Mouse (Mus musculus): Measurements from ENCODE around the gene Scn8a. TPM values are rescaled to one million over a fixed set of nuclear protein-coding genes. Genes with fewer than 3 reads are reported as not detected.
A peak's percentile ranks its signal among the peaks of the same experiment; 100 is the strongest.

Scn8a gene
- total RNA-seq, 2 experiments from 2014 or later = 0.50 to 0.83 TPM

DNA sequence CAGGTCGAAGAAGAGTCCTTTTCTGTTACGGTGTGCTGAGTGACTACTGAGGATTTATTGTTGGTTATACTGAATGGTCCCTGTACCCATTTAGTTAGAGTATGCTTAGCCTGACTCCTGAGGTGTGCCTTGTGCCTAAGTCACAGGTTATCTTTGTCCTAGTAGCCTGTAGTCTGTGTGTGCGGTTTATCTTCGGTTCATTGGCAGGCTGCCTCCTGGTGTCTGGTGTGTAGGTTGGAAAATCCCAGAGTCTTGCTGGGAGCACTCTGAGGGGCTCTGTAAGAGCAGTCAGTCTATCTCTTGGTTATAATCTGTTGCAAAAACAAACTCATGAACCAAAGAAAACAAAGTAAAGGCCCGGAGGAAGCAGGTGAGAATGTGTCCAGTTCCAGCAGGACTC, 11.7 kb downstream of the Scn8a start:
- DNase-seq = no peak

GRCm38 (mm10) chr15:100884481-100884880, 14.8 kb downstream of the Scn8a start:
- DNase-seq = no peak

DNA sequence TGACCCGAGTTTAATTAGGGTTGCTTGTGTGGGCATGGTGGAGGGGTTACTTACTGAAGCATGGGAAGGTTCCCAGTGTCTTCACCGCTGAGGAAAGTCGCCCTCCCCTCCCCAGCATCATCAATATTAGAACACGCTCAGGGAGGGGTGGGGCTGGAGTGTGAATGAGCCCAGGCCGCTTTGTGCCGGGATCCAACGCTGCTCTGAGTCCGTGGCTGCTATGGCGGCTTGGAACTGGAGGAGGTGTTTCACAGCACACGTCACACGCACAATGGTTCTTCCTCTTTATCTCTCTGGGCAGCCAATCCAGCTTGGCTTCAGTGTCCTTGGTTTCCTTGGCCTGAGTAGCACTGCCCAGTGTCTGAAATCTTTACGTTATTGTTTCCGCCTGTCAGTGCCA, 22.3 kb downstream of the Scn8a start:
- no peak for DNase-seq

DNA sequence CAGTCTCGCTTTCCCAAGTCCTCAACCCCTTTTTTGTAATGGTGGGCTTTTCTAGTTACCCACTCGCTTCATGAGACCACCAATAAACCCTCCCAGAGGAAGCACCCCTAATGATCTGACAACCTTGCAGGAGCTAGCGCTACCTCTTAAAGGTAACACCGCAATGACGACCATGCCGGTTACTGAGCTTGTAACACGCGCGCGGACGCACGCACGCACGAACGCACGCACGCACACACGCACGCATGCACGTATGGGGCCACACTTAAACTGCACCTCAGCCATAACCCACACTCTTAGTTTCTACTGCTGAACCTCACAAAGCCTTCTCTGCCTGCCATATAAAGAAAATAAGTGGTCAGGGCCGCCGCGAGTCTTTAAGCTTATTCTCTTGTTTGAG, 26.8 kb downstream of the Scn8a start:
- no peak for DNase-seq

GRCm38 (mm10) chr15:100903811-100904210, 34.2 kb downstream of the Scn8a start:
- no peak for DNase-seq

- no peak for DNase-seq
Observed at GRCm38 (mm10) chr15:100905006-100905405, 35.3 kb downstream of the Scn8a start.

GRCm38 (mm10) chr15:100905751-100906150, 36.1 kb downstream of the Scn8a start:
- no peak for DNase-seq

DNA sequence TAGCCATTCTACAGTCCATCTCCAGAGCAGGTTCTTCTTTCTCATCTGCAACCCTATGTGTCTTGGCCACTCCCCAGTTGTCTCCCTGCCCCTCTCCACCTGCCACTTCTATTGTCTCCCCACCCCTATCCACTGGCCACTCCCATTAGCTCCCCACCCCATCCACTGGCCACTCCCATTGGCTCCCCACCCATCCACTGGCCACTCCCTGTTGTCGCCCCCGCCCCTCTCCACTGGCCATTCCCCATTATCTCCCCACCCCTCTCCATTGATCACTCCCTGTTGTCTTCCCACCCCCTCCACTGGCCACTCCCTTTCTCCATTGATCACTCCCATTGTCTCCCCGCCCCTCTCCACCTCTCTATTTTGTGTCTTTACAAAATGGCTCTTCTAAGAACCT, 39.2 kb downstream of the Scn8a start:
- no peak for DNase-seq

DNA sequence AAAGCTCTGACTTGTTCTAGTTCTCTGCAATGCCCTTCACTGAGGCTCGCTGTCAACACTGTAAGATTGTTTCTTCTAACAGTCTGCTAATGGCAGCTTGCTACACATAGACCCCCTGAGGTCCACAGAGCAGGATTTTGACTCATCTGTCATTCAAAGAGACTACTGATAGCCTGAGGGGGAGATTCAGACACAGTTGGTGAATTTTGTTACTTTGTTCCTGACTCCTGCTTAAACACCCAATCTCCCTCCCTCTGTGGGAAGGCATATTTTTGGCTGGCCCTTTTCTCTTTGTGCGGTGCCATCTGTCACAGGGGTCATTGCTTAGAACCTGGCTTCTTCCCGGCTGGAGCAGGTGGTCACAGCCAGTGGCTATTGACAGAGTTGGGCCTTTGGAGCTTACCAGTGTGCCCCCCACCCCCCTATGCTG, 40.1 kb downstream of the Scn8a start:
- DNase-seq = no peak

GRCm38 (mm10) chr15:100910381-100910841, 40.8 kb downstream of the Scn8a start:
- no peak for DNase-seq

DNA sequence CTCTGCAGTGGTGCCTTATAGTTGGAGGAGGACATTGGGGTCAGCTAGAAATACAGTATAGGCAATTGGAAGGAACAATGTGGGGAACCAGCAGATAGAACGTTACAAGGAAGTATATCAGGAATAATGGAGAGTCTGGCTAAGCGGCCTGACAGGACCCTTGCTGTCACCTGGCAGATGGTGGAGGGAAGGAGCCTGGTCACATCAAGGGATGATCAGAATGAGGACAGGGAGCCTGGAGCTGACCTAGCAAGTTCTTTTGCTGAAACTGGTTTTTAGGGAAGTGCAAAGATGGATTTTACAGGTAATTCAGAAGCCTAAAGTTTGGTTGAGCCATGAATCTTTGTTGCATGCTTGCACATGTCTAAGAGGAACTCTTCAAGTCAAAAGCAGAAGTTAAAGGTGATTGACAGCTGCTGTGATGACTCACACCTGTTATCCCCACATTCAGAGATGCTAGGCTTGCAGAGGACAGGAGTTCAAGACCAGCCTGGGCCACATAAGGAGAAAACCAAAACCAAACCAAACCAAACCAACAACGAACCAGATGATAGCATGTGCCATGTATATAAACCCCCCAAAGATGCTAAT, 43.1 kb downstream of the Scn8a start:
- no peak for DNase-seq

- DNase-seq = no peak
Observed at GRCm38 (mm10) chr15:100914734-100915242, 45.1 kb downstream of the Scn8a start.

- DNase-seq = no peak
Observed at GRCm38 (mm10) chr15:100918046-100918445, 48.4 kb downstream of the Scn8a start.

- DNase-seq = no peak
Observed at GRCm38 (mm10) chr15:100922210-100922609, 52.6 kb downstream of the Scn8a start.

GRCm38 (mm10) chr15:100923476-100923875, 53.8 kb downstream of the Scn8a start:
- peak; percentile 54 for DNase-seq

- no peak for DNase-seq
Observed at GRCm38 (mm10) chr15:100924941-100925340, 55.3 kb downstream of the Scn8a start.

DNA sequence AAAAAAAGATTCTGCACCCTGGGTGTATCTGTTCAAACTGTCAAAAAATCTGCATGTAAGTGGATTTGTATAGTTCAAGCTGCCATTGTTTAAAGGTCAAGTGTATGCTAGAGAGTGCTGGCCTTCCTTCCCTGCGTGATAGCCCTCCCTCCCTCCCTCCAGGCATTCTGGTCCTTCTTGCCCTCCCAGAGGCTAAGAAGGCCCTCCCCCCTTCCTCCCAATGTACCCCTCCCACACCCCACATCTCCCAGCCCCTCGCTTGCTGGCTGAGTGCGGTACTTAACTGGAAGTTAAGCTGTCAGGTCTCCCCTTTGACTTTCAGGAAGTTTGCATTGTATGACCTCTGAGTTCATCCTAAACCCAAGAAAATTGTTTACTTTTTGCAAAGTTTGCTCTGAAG, 60.8 kb downstream of the Scn8a start:
- no peak for DNase-seq

GRCm38 (mm10) chr15:100936176-100936575, 66.5 kb downstream of the Scn8a start:
- no peak for DNase-seq

GRCm38 (mm10) chr15:100948383-100948782, 78.7 kb downstream of the Scn8a start:
- no peak for DNase-seq

- no peak for DNase-seq
Observed at GRCm38 (mm10) chr15:100949169-100949568, 79.5 kb downstream of the Scn8a start.

- DNase-seq = no peak
Observed at GRCm38 (mm10) chr15:100951491-100951890, 81.8 kb downstream of the Scn8a start.

- DNase-seq = no peak
Observed at GRCm38 (mm10) chr15:100952292-100952691, 82.6 kb downstream of the Scn8a start.

- DNase-seq = no peak
Observed at GRCm38 (mm10) chr15:100952854-100953253, 83.2 kb downstream of the Scn8a start.

DNA sequence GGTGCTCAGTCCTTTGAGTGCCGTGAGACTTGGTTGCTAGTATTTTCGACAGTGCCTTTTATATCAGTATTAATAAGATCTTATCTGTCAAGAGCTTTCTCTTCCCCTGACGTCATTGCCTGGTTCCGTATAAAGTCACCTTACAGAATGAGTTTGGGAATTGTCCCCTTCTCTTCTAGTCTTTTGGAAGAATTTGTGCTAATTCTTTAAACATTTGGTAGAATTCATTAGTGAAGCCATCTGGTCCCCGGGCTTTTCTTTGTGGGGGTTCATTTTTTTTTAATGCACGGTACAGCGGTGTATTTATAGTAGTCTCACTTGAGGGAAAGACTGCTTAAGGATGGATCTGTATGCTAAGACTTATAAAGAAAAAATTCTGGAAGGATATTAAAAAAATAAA, 84.3 kb downstream of the Scn8a start:
- no peak for DNase-seq

DNA sequence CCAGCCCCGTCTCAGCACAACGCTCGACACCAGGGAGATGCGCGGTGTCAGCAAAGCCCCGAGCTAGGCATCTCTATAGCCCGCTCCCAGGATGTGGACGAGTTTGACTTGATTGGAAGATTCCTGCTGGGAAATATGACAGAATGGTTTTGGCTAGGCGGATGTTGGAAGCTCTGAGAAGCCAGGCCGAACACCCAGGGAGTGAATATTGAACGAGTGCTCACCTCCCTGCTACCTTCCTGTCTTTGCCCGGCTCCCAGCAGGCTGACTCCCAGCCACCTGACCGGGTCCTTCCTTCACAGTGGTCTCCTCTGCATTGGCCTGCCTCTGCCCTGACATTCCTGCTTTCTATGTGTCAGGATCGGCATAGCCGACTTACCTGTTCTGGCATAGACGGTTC, 85.1 kb downstream of the Scn8a start:
- no peak for DNase-seq
